Mouse (Mus musculus) A20 (cell line): ENCODE data around the gene Caml.
"Not testable (repeated sequence)": the region's sequence is repeated elsewhere in the genome, so short reads cannot be mapped to it uniquely, and the experiment has no call there.

Source experiments
- DNase-seq: peaks from one replicate; pipeline ENCODE4 v3.0.0-alpha.2; 2011; ENCODE audit warnings: low read depth, low spot score

Gene Caml

GRCm38 (mm10) chr13:55620275-55620674 lies 2.5 kb upstream of the Caml start:
- DNase-seq: no peak

DNA sequence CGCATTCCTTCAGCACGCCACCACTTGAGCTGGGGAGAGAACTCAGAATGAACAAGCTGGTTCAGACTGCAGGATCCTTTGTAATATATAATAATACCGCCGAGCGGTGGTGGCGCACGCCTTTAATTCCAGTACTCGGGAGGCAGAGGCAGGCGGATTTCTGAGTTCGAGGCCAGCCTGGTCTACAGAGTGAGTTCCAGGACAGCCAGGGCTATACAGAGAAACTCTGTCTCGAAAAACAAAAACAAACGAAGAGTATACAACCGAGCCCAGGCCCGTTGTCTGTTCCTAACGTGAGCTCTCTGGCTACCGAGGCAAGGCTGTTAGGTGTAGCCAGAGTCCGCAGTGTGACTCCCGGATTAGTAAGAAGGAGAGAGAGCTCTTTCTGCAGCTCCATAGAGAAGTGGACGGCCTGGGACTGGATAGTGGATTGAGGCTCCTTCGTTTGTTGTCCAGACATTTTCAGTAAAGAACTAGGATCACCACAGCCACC lies 603 bp upstream of the Caml start:
- DNase-seq: not testable (repeated sequence)

- DNase-seq: peak; percentile 93
These were observed 11.9 kb downstream of the Caml start, which contains the start of gene Ddx46 for GRCm38 (mm10) chr13:55634639-55635127. Gene Ddx46, plus strand, starts transcription at chr13:55635027.

DNA sequence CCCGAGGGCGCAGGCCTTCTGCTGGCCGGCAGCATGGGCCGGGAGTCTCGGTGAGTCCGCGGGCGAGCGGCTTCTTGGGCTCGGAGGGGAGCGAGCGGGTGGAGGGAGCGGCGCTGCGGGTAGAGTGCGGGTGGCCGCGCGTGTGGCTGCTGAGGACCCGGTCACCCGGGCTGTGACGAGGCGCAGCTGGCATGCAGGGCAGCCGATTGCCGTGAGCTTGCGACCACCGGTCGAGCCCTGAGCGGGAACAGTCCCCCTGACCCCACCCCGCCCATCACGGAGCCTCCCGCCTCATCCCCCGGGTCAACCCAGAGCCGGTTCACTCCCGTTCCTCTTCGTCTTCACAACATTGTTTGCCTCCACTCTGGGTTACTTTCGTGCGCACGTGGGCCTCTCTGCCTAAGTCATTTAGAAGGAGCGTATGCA lies 12.4 kb downstream of the Caml start:
- DNase-seq: no peak

- no peak for DNase-seq
These were observed 13.6 kb downstream of the Caml start for GRCm38 (mm10) chr13:55636185-55636983.

DNA sequence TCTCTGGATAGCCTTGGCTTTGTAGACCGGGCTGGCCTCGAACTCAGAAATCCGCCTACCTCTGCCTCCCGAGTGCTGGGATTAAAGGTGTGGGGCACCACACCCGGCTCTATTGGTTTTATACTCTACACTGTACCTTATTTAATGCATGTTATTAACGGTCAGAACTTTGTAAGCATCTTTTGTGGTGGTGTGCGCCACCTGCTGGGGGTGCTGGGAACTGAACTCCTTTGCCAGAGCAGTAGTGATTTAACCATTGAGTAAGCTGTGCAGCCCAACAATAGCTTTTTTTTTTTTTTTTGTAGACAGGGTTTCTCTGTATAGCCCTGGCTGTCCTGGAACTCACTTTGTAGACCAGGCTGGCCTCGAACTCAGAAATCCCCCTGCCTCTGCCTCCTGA lies 17.7 kb downstream of the Caml start:
- peak; percentile 69 for DNase-seq

DNA sequence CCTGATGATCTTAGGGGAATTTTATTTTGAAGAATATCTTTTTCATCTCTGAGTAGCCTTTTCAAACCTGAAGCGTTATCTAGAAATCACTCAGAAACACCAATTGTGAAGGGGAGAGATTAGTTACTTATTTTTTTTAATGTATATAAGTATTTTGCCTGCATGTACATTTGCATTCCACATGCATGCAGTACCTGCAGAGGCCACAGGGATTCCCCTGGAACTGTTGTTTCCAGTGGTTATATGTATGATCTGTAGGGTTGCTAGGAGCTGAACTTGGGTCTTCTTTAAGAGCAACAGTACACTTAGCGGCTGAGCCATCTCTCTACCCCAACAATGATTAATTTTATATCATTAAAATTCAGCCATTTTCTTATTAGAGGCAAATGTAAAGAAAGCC lies 21.7 kb downstream of the Caml start:
- no peak for DNase-seq

- peak; percentile 15 for DNase-seq
These were observed 27.3 kb downstream of the Caml start for GRCm38 (mm10) chr13:55650098-55650497.

GRCm38 (mm10) chr13:55650980-55651379 lies 28.2 kb downstream of the Caml start:
- no peak for DNase-seq

DNA sequence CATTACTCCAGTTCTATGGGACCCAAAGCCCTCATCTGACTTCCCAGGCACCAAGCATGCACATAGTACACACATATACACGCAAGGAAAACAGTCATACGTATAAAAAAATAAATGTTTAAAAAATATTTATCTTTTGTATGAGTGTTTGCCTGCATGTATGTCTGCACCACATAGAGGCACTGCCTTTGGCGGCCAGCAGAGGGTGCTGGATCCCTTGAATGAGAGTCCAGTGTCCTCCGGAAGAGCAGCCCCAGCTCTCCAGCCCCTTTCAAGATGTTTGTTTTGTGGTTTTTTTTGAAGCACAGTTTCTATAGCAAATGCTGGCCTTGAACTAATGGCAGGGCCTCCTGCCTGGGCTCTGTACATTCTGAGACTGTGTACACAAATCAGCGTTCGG lies 45.7 kb downstream of the Caml start:
- peak; percentile 59 for DNase-seq

GRCm38 (mm10) chr13:55672711-55673110 lies 49.9 kb downstream of the Caml start:
- DNase-seq: no peak

DNA sequence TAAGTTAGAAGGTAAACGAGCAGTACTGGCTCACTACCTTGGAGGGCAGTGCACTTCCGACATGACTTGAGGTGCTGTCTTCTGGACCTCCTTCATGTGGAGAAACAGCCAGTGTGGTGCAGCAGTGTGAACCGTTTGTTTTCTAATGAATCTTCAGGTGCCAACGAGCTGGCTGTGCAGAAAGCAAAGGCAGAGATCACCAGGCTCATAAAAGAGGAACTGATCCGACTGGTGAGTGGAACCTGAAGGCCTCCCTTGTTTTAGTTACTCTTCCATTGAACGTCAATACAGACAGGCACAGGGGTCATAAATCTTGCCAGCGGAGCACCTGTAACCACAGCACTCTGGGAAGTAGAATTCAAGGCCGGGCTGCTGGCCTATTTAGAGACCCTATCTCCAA lies 54.6 kb downstream of the Caml start:
- peak; percentile 88 for DNase-seq
